Mouse (Mus musculus): ENCODE data around the gene Dars. TPM values are rescaled to one million over a fixed set of nuclear protein-coding genes. Genes with fewer than 3 reads are reported as not detected.
"Not testable (repeated sequence)": the region's sequence is repeated elsewhere in the genome, so short reads cannot be mapped to it uniquely, and the experiment has no call there.

The Dars gene
- polyA plus RNA-seq, 1 experiment = 63.2 TPM

DNA sequence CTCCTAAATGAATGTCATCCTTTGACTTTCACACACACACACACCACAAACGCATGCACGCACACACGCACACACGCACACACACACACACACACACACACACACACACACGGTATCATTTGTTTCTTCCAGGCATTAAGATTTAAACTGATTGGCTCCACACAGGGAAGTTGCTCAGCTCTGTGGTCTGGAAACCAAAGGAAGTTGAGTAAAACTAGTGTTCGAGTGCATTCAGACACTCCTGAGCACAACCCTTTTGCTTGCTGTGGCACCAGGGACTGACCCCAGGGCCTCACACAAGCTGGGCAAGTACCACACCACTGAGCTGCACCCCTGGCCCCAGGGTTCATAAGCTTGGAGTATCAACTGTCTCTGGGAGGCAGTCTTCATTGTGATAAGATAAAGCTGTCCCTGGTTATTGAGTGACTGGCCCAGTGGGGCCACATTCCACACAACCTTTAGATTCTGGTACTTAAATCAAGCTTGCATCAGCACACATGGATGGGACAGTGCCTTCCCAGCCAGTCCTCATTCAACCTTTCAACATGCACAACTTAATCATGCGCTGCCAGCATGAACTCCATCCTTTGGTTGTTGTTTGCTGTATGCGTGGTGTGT lies 94.0 kb downstream of the Dars start:
- H3ac ChIP-seq (ENCODE audit: control insufficient read depth, insufficient read length) = no peak overlapping the region

DNA sequence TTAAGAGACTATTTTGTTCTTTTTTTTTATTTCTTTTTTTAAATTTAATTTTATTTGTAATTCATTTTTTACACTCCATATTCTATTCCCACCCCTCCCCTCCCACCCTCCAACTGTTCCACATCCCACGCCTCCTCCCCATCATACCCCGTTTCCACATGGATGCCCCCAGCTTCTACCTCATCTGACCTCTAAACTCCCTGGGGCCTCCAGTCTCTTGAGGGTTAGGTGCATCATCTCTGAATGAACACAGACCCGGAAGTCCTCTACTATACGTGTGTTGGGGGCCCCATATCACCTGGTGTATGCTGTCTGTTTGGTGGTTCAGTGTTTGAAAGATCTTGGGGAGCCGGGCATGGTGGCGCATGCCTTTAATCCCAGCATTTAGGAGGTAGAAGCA lies 97.9 kb downstream of the Dars start:
- H3K79me2 ChIP-seq (ENCODE audit: control insufficient read depth, insufficient read depth); H3ac ChIP-seq (ENCODE audit: control insufficient read depth, insufficient read length); H3K36me3 ChIP-seq (ENCODE audit: control insufficient read depth, insufficient read depth); H3K4me3 ChIP-seq; H3K27me3 ChIP-seq (ENCODE audit: control insufficient read depth, insufficient read depth, insufficient read length); H3K4me2 ChIP-seq (ENCODE audit: low read depth): not testable (repeated sequence)

More for the DNA sequence above, 94.0 kb downstream of the Dars start:
- Histone ChIP-seq H3K36me3 (ENCODE audit: control insufficient read depth, insufficient read depth) (no peaks in the 10 kb centered on the region), H3K79me2 (ENCODE audit: control insufficient read depth, insufficient read depth) (no peaks in the 10 kb centered on the region), H3K4me3 (no peak overlapping the region), H3K27me3 (ENCODE audit: control insufficient read depth, insufficient read depth, insufficient read length) (no peaks in the 10 kb centered on the region), H3K4me2 (ENCODE audit: low read depth) (no peak overlapping the region)
- TF ChIP-seq TCF3 (IDR thresholded peaks at IDR 0.05; ENCODE audit: insufficient read length, low read depth) (no peak), USF1 (IDR thresholded peaks at IDR 0.05; ENCODE audit: low read depth) (no peak), POLR2A (IDR thresholded peaks at IDR 0.05; ENCODE audit: insufficient read length, low read depth) (no peak), REST (IDR thresholded peaks at IDR 0.05; ENCODE audit: insufficient read depth, insufficient read length) (no peak), MAX (IDR thresholded peaks at IDR 0.05; ENCODE audit: low read depth) (no peak), MYOG (IDR thresholded peaks at IDR 0.05; ENCODE audit: control insufficient read depth in 1 of 3, insufficient read depth in 1 of 3, insufficient read length in 2 of 3, low read depth in 2 of 3) (no peak), MYOD1 (IDR thresholded peaks at IDR 0.05; ENCODE audit: control insufficient read depth in 1 of 3, insufficient read length in 2 of 3, low read depth in 2 of 3) (no peak), CEBPB (IDR thresholded peaks at IDR 0.05; ENCODE audit: insufficient read depth, poor library complexity, severe bottlenecking) (no peak), TCF12 (IDR thresholded peaks at IDR 0.05; ENCODE audit: insufficient read depth, poor library complexity, severe bottlenecking) (no peak), E2F4 (IDR thresholded peaks at IDR 0.05; ENCODE audit: insufficient read depth) (no peak), SRF (IDR thresholded peaks at IDR 0.05; ENCODE audit: control insufficient read depth, insufficient read length, low read depth) (no peak), POLR2AphosphoS2 (IDR thresholded peaks at IDR 0.05; ENCODE audit: insufficient read length, low read depth) (no peak)

DNA sequence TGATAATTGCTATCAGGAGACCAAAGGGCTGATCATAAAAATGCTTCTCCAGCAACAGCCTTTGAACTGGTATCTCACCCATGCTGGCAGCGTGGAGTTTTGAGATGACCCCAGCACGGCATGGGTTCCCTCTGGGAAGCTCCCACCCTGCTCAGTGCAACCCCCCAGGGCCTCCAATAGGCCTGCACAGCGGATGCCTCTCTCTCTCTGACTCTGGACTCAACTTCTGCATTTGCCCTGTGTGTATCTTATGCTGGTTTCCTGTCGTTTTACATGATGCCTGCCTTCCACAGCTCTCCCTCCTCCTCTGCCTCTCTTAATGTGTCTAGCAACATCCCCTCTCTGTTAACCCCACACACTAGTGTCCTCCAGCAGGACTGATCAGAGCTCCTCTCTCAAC lies 102.5 kb downstream of the Dars start:
- no peak for TF ChIP-seq MYOD1 (IDR thresholded peaks at IDR 0.05; ENCODE audit: control insufficient read depth in 1 of 3, insufficient read length in 2 of 3, low read depth in 2 of 3)
- no peak for TF ChIP-seq MAX (IDR thresholded peaks at IDR 0.05; ENCODE audit: low read depth)
- TF ChIP-seq REST (IDR thresholded peaks at IDR 0.05; ENCODE audit: insufficient read depth, insufficient read length) = no peak
- no peak for TF ChIP-seq POLR2A (IDR thresholded peaks at IDR 0.05; ENCODE audit: insufficient read length, low read depth)
- no peak for TF ChIP-seq POLR2AphosphoS2 (IDR thresholded peaks at IDR 0.05; ENCODE audit: insufficient read length, low read depth)
- no peak for TF ChIP-seq TCF12 (IDR thresholded peaks at IDR 0.05; ENCODE audit: insufficient read depth, poor library complexity, severe bottlenecking)
- H3K36me3 ChIP-seq (ENCODE audit: control insufficient read depth, insufficient read depth) = no peaks in the 10 kb centered on the region
- no peak overlapping the region for H3K4me2 ChIP-seq (ENCODE audit: low read depth)
- H3K27me3 ChIP-seq (ENCODE audit: control insufficient read depth, insufficient read depth, insufficient read length) = no peaks in the 10 kb centered on the region
- no peaks in the 10 kb centered on the region for H3K79me2 ChIP-seq (ENCODE audit: control insufficient read depth, insufficient read depth)
- no peak overlapping the region for H3K4me3 ChIP-seq
- H3ac ChIP-seq (ENCODE audit: control insufficient read depth, insufficient read length) = no peak overlapping the region

Other genes with a start within 250 kb of the Dars start
- 30.1 TPM for gene Ubxn4, start 173.4 kb downstream of the Dars start, polyA plus RNA-seq (2012; fragmentation: generic; extraction: Trizol)
- 0.01 TPM for gene Lct, start 89.0 kb downstream of the Dars start, polyA plus RNA-seq (2012; fragmentation: generic; extraction: Trizol)
- gene Mcm6, start 57.7 kb downstream of the Dars start, polyA plus RNA-seq (2012; fragmentation: generic; extraction: Trizol) = 27.0 TPM
- gene Cxcr4, start 174.9 kb upstream of the Dars start, polyA plus RNA-seq (2012; fragmentation: generic; extraction: Trizol) = 5.1 TPM

Data from myocyte (in vitro differentiated cells).